Mouse (Mus musculus) erythroblast, adult 5-6 weeks (primary cell): ENCODE measurements around the gene Ccpg1. TPM values are rescaled to one million over a fixed set of nuclear protein-coding genes. Genes with fewer than 3 reads are reported as not detected.

Experiments used
- ATAC-seq: replicated peaks from 2 replicates; pipeline ENCODE4 v1.8.0; 2016; ENCODE audit warnings: moderate number of reproducible peaks, mild to moderate bottlenecking, moderate TSS enrichment, inconsistent platforms; ENCODE audit not compliant: poor library complexity, low FRiP score, severe bottlenecking
- total RNA-seq, 2 experiments: library from RNA; stranded (forward) in 1 of 2; stranded (reverse) in 1 of 2; fragments of 150-400 nt in 1 of 2; fragments of 200-764, 138-1000 nt in 1 of 2; gene quantifications; 2 replicates each; pipeline versions ENCODE4 v1.2.3 to v1.2.4; 2015 to 2017; ENCODE audit warnings: low replicate concordance in 2 of 2

The Ccpg1 gene
- total RNA-seq, 2 experiments from 2014 or later = 42.7 to 93.5 TPM

GRCm38 (mm10) chr9:73040080-73040479 lies 54.9 kb downstream of the Ccpg1 start, which contains the start of gene Pigb:
TSS of gene Pigb (minus strand) at chr9:73040378.
- ATAC-seq = no peak

DNA sequence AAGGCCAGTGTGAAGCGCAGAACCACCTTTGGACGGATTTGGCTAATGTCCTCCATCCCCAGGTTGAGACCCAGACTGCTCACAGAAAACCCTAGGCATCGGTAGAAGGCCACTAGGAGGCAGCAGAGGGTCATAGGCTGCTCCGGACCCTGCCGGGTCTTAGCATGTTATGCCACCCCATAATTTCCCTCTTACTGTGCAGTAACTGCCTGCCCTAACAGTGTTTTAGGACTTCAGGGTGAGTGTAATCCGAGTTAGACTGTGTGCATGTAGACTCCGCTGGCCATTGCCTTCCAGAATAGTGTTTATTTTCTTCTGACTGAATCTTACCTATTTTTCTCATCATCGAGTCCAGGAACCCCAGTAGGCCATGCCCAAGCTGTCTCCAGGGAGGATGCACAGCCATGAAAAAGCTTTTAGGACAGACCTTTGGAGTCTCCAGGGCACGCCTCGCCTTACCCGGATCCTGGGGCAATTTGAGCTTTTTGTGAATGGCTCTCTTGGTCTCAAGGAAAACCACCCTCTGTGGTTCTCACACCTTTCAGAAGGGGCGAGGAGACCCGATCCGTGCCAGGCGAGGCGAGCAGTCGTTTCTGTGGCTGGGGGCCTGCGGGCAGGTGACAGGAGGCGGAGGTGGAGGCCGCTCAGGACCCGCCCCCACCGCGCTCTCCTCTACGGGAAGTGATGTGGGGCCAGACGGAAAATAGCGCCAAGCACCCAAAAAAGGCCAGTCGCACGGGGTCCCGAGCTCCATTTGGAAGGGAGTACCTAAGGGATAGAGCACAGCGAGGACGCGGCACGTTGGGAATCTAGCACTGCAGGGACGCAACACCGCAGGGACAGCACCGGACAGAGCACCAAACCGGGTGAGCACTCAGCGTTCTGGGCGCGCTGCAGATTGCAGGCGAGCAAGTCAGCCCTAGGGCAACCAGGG lies 59.2 kb downstream of the Ccpg1 start, which contains the start of gene Rab27a:
TSS of gene Rab27a (plus strand) at position 709 of the 934 bp plus-strand sequence.
- peak; percentile 71 for ATAC-seq

DNA sequence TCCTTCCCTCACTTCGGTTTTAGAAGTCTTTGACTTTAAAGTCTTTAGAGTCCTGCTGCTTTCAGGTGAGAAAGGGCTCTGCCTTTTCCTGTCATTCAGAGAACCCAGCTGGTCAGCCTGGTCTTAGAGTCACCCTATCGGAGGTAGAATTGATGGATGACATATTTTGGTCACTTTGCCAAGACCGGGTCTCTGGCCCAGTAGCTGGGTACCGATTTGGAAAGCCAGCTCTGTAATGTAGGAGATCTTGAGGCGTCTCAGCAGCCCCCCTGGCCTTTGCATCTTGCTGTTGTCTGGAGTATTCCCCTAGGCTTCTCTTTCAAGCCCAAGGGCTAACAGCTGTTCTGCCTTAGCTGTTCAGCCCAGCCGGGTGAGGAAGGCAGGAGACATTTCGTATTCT lies 60.0 kb downstream of the Ccpg1 start:
- ATAC-seq = no peak

DNA sequence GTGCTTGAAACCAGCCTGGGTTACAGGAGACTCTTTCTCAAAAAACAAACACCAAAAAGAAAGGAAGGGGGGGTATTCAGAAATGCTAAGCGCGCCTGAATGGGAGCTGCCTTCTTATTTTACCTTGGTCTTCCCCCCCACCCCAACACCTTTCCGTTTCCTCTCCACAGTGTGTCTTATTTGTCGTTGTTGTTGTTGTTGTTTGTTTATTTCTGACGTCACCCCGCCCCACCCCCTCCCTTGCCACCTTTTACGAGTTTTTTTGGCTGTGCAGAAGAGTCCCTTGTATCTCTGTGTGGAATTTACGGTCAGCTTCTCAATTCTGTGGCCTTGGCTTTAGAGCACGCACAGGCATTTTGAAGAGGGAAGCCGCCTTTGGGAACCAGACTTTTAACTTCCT lies 60.5 kb downstream of the Ccpg1 start:
- no peak for ATAC-seq

DNA sequence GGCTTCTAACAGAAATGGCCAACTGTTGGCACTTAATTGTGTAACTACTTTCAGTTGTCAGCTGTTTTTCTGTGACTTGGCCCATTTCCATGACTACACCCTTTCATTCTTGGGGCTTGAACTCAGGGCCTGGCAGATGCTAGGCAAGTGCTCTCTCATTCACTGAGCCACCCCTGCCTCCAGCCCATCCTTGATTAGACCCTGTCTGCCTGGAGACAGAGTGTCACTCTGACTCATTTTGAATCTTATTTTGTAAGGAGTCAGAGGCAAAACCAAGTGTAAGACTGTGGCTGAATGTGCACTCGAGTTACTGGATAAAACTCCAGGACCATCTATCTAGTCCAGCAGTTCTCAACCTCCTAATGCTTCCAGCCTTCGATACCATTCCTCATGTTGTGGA lies 62.7 kb downstream of the Ccpg1 start:
- ATAC-seq = no peak

GRCm38 (mm10) chr9:73048927-73049326 lies 63.7 kb downstream of the Ccpg1 start:
- ATAC-seq = no peak

DNA sequence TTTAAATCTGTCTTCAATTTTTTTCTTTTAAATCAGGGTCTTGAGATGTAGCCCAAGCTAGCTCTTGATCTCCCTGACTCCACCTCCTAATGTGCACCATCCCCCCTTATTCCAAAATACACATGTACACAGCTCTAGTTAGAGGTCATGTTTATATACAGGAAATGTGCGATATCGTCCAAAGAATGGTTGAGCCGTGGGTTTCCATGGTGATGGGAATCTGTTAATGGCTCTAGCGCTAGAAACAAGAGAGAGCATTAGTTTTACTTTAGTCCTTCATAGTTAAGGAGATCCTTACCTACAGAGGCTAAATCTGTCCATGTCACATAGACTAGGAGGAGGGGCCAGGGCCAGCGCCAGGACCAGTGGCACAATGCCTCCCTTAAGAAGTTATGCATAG lies 64.6 kb downstream of the Ccpg1 start:
- no peak for ATAC-seq

DNA sequence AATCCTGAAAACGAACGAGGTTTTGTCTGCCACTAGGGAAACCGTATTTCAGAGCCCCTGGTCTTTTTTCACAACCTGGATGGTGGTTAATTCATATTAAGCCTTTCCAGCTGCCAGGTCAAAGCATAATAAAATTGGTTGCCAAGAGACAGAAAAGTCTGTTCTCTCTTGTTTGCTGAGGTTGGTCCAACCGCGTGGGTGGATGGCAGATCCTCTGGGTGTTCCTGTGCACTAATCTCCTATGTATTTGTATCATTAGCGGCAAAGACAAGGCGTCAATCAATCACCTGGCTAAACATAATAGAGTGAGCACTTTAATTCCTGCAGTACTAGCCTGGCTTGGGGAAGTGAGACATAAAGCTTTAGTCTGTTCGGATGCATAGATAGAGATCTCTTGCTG lies 65.4 kb downstream of the Ccpg1 start:
- ATAC-seq = no peak

DNA sequence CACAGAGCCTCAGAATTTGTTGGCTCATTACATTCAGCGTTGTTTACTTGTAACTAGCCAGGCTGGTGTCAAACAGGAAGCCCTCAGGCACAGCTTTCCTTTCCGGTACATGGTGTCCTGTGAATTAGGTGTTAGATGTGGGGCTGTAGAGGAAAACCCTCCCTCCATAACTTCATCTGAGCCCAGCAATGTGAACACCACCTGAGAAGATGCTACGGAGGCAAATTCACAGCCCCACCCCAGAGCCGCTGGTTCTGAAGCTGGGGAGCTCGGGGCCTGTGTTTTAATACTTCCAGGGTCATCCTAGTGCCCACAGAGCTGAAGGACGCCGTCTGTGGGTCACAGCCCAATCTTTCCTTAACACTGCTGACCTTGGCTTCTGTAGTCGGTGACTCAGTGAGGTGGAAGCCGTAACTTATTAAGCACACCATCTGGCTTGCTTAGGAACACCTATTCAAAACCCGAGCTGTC lies 70.2 kb downstream of the Ccpg1 start:
- ATAC-seq = no peak

DNA sequence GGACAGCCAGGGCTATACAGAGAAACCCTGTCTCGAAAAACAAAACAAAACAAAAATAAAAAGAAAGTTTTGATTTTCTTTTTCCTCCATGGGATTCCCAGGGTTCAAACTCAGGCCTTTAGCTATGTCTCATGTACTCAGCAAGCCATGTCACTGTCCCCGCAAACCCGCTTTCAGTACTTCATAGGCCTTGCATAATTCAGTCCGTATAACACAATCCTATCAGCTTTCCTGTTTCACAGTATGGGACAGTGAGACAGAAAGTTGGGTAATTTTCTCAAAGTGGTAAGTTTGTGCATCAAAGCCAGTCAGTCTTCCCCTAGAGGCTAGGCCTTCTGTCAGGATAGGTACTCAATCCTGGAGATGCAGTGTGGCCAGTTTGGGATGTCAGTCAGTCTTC lies 74.0 kb downstream of the Ccpg1 start:
- no peak for ATAC-seq

GRCm38 (mm10) chr9:73063621-73064290 lies 78.5 kb downstream of the Ccpg1 start:
- no peak for ATAC-seq

Other genes with a start within 250 kb of the Ccpg1 start
- not detected in 2 replicates for gene Prtg, start 178.6 kb upstream of the Ccpg1 start, total RNA-seq (2015; ENCODE audit: low replicate concordance)
- not detected in 2 replicates for gene Prtg, start 178.6 kb upstream of the Ccpg1 start, total RNA-seq (2017; ENCODE audit: low replicate concordance)
- not detected in 2 replicates for gene Pygo1, start 59.8 kb upstream of the Ccpg1 start, total RNA-seq (2015; ENCODE audit: low replicate concordance)
- gene Pygo1, start 59.8 kb upstream of the Ccpg1 start, total RNA-seq (2017; ENCODE audit: low replicate concordance) = not detected in 2 replicates
- gene Dyx1c1, start 26.6 kb upstream of the Ccpg1 start, total RNA-seq (2015; ENCODE audit: low replicate concordance) = not detected in 2 replicates
- gene Dyx1c1, start 26.6 kb upstream of the Ccpg1 start, total RNA-seq (2017; ENCODE audit: low replicate concordance) = not detected in 2 replicates
- gene Gm44503, start 26.6 kb upstream of the Ccpg1 start, total RNA-seq (2015; ENCODE audit: low replicate concordance) = not detected in 2 replicates
- gene Gm44503, start 26.6 kb upstream of the Ccpg1 start, total RNA-seq (2017; ENCODE audit: low replicate concordance) = not detected in 2 replicates
- gene Ccpg1os, start within 50 bp of the Ccpg1 start, total RNA-seq (2015; ENCODE audit: low replicate concordance) = 2.5 and 4.6 TPM in 2 replicates
- gene Ccpg1os, start within 50 bp of the Ccpg1 start, total RNA-seq (2017; ENCODE audit: low replicate concordance) = 0.94 and 6.7 TPM in 2 replicates
- 4.0 and 4.6 TPM in 2 replicates for gene Pigb, start 54.9 kb downstream of the Ccpg1 start, total RNA-seq (2015; ENCODE audit: low replicate concordance)
- 3.1 and 4.0 TPM in 2 replicates for gene Pigb, start 54.9 kb downstream of the Ccpg1 start, total RNA-seq (2017; ENCODE audit: low replicate concordance)
- 21.7 and 22.2 TPM in 2 replicates for gene Rab27a, start 59.4 kb downstream of the Ccpg1 start, total RNA-seq (2015; ENCODE audit: low replicate concordance)
- 27.3 and 28.9 TPM in 2 replicates for gene Rab27a, start 59.4 kb downstream of the Ccpg1 start, total RNA-seq (2017; ENCODE audit: low replicate concordance)
- not detected in 2 replicates for gene Khdc3, start 116.4 kb downstream of the Ccpg1 start, total RNA-seq (2015; ENCODE audit: low replicate concordance)
- gene Khdc3, start 116.4 kb downstream of the Ccpg1 start, total RNA-seq (2017; ENCODE audit: low replicate concordance) = not detected in 2 replicates
- gene Gm20509, start 117.0 kb downstream of the Ccpg1 start, total RNA-seq (2015; ENCODE audit: low replicate concordance) = not detected in 2 replicates
- gene Gm20509, start 117.0 kb downstream of the Ccpg1 start, total RNA-seq (2017; ENCODE audit: low replicate concordance) = not detected in 2 replicates
- gene Rsl24d1, start 128.0 kb downstream of the Ccpg1 start, total RNA-seq (2015; ENCODE audit: low replicate concordance) = 18.3 and 26.1 TPM in 2 replicates
- gene Rsl24d1, start 128.0 kb downstream of the Ccpg1 start, total RNA-seq (2017; ENCODE audit: low replicate concordance) = 13.4 and 34.7 TPM in 2 replicates